Mouse (Mus musculus) gastrocnemius, adult 18-20 months (tissue): Measurements from ENCODE around the gene Psme1. TPM values are rescaled to one million over a fixed set of nuclear protein-coding genes. Genes with fewer than 3 reads are reported as not detected.

Experiments used
- DNase-seq: peaks from one replicate; pipeline ENCODE4 v3.0.0; 2021; ENCODE audit warnings: low spot score
- long read RNA-seq, 2 experiments: library from polyadenylated mRNA; stranded (forward); transcript quantifications; one replicate each; pipeline ENCODE4 v2.0.0; 2021
- total RNA-seq, 2 experiments: library from RNA; stranded (reverse); gene quantifications; 2 replicates each; pipeline ENCODE4 v1.2.3; 2021

Gene Psme1
- total RNA-seq, result 10 to 100 TPM; 65.1 to 72.7 TPM
- long read RNA-seq, experiment 1, transcript Psme1-208 (11 exons, 1,112 nt), result major isoform, 33 of 37 reads
- long read RNA-seq, experiment 1, partial matches to known transcripts, result 3 of 37 reads
- long read RNA-seq, experiment 1, other reads (novel, unspliced or antisense), result 1 of 37 reads
- long read RNA-seq, experiment 2, transcript Psme1-208 (11 exons, 1,112 nt), result major isoform, 12 of 13 reads
- long read RNA-seq, experiment 2, partial matches to known transcripts, result 0 of 13 reads
- long read RNA-seq, experiment 2, other reads (novel, unspliced or antisense), result 1 of 13 reads

DNA sequence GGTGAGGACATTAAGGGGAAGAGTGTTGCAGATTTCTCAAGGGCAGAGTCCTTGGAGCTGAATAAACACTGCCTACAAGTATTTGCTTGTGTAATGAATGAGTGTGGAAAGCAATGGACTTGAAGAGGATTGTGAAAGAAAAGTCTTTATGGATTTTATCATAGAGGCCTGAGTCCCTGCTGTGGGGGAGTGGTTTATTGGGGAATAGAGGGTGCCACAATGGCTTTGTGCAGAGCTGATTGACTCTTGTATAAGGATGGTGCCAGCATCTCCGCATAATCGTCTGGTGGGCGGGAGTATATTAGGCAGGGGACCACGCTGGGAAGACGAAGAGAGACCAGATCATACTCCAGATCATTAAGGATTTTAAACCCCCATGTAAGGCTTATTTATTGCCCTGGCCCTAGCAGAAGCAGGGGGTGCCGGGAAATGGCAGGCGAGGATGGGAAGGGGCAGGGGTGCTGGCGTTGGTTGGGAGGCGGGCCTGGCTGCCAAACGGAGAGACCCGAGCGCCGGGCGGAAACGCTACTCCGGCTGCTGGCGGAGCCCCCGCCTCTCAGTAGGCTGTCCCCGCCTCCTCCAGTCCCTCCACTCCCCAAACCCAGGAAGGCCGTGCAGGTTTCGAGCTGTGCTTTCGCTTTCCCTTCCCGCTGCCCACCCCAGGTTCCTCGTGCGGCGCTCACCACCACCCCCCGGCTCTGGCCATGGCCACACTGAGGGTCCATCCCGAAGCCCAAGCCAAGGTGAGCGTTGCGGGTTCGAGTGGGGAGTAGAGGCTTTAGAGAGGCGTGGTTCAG is at the start of gene Psme1:
Psme1 (plus strand) TSS at position 253 of the 797 bp plus-strand sequence.
- peak; percentile 76 for DNase-seq

DNA sequence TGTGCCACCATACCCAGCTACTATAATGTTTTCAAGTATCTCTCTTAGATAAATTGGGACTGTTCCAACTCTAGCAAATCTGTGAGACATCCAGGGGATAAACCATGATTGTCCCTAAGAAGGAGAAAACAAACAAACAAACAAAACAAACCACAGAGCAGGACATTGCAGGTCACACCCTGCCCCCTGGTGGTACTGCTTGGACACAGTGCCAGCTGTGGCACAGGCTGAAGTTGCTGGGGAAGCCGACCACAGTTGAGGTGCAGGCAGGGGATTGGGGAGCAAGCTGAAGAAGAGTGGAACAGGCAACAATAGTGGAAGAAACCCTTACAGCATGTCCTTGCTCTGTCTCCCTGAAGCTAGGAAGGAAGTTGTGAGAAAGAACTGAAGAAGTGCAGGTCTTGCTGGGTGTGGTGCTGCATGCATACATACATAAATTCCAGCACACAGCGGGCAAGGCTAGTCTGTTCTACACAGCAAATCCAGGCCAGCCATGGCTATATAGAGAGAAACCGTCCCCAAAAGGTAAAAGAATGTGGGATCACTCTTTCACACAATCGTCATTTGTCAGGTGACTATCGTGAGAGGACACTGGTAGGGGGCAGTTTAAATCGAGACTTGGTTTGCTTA is 41.7 kb upstream of the Psme1 start:
- DNase-seq, result no peak

DNA sequence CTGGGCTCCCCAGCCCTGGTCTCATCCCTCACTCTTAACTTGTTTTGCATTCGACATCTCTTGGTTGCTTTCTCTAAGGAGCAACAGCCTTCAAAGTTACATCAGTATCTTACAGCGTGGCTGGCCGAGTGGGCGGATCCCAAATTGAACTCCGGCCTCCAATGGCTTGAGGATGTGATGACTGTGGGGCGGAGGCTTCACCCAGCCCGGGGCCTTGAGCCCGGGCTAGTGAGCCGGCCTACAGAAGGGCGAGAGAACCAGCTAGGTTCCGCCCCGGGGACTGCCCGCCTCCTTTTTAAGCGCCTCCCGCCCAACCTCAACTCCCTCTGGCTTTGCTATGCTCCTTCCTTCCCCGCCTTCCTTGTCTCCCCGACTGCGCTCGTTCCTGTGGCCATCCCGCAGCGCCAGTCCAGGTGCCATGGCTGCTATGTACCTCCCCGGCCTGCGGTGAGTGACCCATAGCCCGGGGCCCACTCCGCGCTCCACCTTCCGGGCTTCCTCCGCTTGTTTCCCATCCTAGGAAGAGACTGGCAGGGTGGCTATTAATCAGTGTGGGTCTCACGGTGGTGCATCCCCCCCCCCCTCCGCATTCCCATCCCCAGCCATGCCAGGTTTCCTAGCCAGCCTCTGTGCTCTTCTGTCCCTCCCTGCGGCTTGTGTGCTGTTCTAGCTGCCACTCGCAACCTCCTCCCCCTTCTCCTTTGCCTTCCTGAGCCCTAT is 37.7 kb upstream of the Psme1 start, which contains the start of gene Pck2:
Pck2 (plus strand) TSS at position 200 of the 720 bp plus-strand sequence.
- peak; percentile 86 for DNase-seq

DNA sequence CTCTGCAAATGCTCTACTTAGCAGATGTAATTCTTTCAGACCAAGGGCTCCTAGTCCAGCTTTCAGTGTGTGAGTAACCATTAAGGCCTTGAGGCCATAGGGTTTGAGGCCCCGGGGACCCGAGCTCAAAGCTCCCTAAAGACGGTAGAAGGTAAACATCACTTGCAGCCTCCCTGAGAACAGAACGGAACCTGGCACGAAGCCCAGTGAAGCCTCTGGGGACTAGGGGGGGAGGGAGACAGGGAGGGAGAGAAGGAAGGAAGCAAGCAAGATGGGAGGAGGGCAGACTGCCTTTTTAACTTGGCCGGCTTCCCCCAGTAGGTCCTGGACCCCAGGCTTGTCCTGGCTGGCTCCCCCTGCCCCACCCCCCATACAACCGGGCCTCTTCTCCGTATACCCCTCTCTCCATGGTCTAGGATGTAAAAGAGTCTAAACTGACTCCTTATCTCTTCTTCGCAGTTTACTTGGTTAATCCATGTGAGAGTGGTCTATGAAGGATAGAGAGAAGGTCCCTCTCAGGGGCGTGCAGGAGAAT is 37.1 kb upstream of the Psme1 start:
- DNase-seq, result peak; percentile 78

DNA sequence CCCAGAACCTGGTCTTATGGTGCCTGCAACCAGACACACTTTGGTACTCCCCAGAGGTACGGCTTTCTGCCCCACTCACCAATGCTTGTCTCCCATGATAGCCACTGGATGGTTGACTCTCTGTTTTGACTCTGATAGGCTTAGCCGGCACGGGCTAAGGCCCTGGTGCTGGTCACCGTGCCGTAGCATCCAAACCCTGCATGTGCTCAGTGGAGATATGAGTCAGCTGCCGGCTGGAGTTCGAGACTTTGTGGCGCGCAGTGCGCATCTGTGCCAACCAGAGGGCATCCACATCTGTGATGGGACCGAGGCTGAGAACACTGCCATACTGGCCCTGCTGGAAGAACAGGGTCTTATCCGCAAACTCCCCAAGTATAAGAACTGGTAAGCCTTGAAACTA is 35.7 kb upstream of the Psme1 start:
- no peak for DNase-seq

DNA sequence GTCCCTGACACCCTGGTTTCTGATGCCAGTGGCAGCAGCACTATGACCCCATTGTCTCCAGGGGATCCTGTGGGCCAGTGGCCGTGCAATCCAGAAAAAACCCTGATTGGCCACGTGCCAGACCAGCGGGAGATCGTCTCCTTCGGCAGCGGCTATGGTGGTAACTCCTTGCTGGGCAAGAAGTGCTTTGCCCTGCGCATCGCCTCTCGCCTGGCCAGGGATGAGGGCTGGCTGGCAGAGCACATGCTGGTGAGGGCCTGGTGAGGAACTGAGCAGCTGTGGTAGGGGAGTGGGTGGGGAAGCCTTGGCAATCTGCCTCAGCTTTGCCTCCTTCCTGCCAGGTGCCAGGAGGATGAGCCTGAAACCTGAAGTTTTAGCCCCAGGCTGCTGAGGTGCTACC is 33.6 kb upstream of the Psme1 start:
- DNase-seq, result no peak

DNA sequence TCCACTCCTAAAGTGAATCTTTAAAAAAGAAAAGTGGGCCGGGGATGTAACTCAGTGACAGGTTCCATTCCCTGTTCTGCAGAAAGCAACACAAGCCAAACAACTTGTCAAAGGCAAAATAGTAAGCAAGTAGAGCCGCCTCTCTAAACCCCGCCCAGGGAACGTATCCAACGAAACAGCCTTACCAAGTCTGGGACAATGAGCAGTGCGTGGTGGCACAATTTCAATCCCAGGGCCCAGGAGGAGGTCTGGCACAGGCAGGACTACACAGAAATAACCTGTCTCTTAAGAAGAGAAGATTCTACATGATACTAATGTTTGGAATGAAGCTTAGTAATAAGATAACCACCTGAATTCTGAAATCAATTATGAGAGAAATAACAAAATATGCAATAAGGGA is 27.7 kb upstream of the Psme1 start:
- DNase-seq, result no peak

DNA sequence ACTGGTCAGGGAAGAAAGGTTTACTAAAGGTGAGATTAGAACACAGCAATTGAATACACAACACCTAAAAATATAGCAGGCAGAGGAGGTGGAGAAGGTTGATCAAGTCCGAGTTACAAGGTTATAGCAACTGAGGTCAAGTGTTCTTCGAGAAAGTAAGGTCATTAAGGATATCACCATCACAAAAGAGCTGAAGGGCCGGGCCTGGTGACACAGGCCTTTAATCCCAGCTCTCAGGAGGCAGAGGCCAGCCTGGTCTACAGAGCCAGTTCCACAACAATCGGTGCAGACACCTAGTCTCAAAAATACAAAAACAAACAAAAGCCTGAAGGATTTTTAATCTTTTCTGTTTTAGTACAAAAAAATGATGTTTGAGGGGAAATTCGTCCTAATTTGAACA is 26.6 kb upstream of the Psme1 start:
- DNase-seq, result no peak

DNA sequence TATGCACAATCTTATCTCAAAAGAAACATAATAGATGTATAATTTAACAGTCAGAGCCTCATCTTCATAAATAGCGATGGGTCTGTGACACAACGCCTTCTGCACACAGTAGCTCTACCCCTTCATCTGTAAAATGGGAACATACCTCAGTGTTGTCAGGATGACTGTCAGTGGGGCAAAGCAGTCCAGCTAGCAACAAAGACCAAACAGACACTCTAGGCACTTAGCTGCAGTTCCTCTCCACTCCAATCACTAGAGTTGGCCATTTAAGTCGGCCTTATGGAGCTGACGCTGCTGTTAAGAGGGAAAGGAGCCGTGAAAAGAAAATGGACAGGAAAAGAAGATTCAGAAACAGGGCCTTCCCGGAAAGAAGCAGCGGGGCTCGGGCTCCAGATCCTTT is 26.1 kb upstream of the Psme1 start:
- DNase-seq, result no peak

DNA sequence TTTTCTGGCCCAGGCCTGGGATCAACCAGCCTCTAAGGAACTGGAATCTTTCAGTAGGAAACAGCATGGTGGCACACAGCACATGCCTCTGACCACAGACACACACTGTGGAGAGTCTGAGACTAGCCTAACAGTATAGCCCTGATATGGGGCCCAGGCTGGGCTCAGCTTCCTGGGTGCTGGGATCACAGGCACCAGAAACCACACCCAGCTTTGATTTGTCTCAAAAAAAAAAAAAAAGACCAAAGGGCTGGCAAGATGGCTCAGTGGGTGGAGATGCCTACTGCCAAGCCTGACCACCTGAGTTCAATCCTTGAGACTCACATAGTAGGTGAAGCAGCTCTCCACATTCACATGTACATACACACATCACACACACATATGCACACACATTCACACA is 23.3 kb upstream of the Psme1 start:
- DNase-seq, result no peak

DNA sequence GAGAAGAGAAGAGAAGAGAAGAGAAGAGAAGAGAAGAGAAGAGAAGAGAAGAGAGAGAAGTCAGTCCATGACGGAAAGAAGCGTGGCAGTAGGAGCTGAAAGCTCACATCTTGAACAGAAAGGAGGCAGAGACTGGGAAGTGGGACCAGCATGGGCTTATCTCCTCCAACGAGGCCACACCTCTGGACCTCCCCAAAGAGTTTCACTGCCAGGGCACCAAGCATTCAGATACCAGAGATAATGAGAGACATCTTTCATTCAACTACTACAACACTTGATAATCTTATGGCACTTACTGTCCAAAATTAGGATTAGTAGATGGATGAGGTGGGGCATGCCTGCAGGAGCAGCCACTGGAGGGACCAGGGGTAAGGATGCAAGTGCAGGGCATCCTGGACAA is 22.1 kb upstream of the Psme1 start:
- DNase-seq, result no peak

DNA sequence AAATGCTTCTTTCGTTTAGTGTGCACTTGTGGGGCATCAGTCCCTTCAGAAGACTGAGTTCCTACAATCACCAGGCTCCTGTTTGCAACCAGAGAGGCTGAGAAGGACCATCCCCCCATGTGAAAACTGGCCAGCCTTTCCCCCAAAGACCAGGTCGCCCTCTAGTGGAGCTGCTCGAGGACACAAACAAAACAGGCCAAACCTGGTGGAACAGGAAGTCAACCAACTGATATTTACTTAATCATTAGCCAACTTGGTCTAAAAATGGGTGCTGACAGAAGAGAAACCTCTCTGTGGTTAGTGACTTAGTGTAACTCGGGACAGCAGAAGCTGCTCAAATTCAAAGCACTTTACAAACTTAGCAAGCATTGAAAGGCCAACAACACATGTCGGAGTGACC is 20.9 kb upstream of the Psme1 start:
- DNase-seq, result peak; percentile 86

DNA sequence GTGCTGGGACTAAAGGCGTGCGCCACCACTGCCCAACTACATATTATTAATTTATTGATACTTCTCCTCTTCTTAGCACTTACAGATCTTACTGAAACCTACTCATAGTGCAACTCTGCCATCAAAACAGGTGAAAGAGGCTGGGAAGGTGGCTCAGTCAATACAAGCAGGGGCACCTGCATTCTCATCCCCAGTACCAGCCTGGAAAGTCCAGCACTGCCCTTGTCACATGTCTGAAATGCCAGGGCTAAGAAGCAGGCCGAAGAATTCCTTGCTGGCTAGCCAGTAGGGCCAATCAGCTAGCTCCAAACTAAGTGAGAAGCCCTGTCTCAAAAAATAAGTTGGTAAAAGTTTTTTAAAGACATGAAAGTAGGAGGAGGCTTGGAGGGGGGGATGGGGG is 20.3 kb upstream of the Psme1 start:
- DNase-seq, result no peak

DNA sequence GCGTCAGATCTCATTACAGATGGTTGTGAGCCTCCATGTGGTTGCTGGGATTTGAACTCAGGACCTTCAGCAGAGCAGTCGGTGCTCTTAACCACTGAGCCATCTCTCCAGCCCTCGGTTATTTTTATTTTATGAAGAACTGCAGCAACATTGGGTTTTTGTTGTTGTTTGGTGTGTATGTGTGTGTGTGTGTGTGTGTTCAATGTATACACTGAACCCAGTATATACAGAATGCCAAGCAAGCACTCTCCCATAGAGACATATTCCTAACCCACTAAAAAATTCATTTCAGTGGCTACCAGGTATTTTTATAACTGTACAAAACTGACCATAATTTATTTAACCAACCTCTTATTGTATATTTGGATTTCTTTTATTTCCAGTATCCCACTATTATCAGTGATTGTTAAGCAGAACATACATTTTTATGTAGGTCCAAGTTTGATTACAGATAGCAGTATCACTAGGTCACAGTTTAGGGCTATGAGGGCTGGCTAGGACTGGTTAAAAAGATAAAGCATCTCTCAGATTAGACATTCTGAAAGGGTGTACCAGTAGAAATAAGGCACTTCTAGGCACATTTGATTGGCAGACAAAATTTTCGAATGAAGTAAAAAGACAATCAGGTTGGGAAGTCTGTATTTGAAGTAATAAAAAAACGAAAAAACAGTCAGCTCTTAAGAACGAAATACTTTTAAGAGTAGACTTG is 19.0 kb upstream of the Psme1 start:
- DNase-seq, result no peak

DNA sequence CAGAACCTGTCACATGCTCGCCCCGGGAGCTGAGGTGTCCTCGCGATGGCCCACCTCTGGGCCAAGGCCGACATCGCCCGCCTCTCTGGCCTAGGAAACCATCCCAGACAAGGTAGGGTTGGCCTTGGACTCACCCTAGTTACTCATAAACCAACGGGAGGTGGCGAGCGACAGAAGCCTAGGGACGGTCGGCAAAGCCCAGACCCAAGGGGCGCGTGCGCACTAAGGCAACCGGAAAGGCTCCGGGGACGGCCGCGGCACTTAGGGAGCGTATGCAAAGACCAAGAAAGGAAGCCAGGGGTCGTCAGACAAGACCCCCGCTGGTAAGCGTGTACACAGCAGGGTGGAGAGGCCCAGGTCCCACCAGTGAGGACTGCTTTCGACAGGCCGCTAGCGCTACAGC is 18.1 kb upstream of the Psme1 start, which contains the start of gene Dcaf11:
Dcaf11 (plus strand) TSS at position 208 of the 403 bp plus-strand sequence.
- peak; percentile 92 for DNase-seq

DNA sequence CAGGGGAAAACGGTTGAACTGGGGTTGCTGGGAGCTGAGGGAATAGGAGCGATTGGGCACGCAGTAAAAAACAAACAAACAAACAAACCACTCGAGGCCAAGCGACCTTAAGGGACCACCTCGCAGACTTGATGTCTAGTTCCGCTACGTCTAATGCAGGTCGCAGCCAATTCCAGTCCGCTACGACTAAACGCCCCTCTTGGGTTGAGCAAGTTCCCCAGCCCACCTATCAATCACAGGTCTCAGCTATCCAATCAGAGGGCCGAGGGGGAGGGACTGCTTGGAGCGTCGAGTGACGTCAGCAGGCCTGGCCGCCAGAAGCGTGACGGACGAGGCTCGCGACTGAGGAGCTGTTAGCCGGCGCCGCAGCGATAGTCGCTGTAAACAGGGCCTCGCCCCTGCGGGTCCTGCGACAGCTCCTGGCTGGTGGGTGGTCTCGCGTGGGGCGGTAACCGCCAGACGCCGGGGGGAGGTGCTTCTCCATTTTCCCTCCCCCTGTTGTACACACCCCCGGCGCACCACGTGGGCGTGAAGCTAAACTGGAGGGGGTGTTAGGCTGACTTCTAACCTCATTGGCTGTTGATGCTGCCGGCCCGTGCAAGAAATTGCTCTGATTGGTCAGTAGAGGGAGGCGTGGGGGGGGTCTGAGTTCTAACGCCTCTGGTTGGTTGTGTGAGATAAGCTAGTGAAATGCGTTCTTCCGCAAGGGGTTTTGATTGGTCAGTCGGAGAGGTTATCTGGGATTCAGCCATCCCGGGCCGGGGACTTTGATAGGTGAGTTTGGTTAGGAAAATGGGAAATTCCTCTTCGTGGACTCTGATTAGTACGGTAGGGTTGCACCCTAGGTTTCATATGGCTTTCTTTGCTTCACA is 17.5 kb upstream of the Psme1 start, which contains the start of gene A730061H03Rik:
A730061H03Rik (minus strand) TSS at position 205 of the 872 bp plus-strand sequence.
- DNase-seq, result peak; percentile 98

DNA sequence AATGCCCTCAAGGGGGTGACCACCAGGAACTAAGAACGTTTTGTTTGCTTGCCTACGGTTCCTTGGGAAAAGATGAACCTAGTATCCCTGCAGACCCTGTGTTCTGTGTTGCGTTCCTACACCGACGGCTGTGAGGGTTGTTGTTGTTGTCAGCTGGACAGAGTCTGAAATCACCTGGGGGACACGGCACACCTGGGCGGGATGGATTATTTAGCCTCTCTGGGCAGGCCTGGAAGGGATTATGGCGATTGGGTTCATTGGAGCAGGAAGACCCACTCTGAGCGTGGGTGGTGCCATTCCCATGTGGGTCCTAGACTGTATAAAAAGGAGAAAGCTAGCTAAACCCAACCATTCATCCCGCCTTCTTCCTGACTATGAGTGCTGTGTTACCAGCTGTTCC is 16.1 kb upstream of the Psme1 start:
- DNase-seq, result no peak

DNA sequence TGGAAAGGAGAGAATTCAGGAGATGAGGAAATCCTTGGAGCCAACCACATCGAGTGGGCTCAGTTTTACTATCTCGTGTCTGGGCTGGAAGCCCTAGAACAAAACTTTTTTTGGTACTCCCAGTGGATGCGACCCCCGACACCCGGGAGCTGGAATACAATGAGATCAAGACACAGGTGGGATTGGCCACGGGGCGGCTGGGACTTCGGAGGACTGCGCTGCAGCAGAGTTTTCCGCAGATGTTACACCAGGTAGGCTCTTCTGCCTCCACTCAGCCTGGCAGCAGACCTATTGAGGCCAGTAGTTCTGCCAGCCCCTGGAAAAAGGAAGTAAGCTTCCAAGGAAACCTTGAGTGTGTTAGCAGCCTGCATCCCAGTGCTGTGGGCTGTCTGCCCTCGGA is 14.7 kb upstream of the Psme1 start:
- no peak for DNase-seq

DNA sequence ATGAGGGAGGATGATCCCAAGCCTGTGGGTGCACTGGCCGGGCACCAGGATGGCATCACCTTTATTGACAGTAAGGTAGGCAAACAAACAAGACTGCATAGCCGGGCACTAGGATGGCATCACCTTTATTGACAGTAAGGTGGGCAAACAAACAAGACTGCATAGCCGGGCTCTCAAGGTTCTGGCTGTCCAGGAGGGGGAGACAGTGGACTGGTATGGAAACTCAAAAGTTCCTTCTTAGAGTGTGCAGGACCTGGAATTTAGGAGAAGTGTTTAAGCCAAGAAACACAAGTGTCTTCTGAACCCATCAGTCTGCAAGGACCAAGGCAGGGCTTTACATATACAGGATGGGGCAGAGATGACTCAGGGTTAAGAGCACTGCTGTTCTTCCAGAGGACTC is 12.2 kb upstream of the Psme1 start:
- no peak for DNase-seq

DNA sequence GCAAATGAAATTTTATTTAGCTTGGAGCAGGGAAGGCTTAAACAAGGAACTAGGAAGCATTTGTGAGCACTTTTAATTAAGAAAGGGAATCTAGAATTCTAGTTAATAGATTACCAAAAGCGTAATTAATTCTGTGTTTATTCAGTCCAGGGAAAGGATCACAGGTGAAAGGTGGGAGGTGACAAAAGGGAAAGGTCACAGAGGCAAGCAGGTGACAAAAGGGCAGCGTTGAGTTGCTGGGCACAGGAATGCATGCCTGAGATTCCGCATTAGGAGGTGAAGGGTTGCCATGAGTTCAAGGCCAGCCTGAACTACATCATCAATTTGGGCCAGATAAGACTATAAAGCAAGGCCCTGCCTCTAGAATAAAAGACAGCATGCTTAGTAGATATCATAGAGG is 10.4 kb upstream of the Psme1 start:
- DNase-seq, result no peak
